Mouse (Mus musculus): Measurements from ENCODE around the gene Gm5169.
"Not testable (repeated sequence)": the region's sequence is repeated elsewhere in the genome, so short reads cannot be mapped to it uniquely, and the experiment has no call there.

Gene Gm5169

DNA sequence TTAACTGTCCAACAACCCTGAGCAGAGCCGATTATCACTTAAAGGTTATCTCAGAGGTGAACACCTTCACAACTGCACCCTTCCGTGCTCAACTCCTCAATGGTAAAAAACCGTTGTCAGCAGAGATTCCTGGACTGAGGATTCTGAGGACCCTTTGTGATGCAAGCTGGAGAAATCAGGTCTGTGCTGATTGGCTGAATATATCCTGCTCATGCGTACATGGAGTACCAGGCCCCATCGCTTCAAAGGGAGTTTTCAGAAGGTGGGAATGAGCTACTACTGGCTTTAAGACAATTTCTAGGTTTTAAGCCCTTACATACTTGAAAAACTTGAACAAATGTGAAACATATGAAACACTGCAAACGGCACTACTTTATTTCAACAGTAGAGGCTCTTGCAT is at the start of gene Gm5169:
TSS of gene Gm5169 (minus strand) at position 101 of the 400 bp plus-strand sequence.
- DNase-seq (ENCODE audit: extremely low read depth, low read depth) = not testable (repeated sequence)

DNA sequence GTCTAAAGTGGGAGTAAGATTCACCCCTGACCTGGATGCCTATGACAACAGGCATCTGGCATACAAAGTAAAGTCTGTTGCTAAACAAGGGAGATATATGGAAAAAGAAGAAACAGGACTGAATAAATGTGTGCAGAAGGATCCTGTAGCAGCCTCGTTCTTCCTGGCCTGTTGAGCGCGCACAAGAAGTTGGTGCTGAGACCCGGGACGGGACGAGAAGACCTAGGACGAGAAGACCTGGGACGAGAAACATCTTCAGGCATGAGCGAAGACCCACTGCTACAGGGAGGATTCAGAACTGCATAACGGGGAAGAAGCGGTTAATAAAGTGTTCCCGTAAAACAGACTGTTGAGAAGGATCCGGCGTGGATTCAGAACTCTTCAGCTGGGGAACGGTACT is 46.2 kb upstream of the Gm5169 start:
- DNase-seq (ENCODE audit: extremely low read depth, low read depth) = not testable (repeated sequence)

Data from MEL-GATA-1-ER (cell line).